Mouse (Mus musculus): ENCODE results near the gene Strip1. TPM values are rescaled to one million over a fixed set of nuclear protein-coding genes. Genes with fewer than 3 reads are reported as not detected.
"Not testable (repeated sequence)": the region's sequence is repeated elsewhere in the genome, so short reads cannot be mapped to it uniquely, and the experiment has no call there.

The Strip1 gene
- total RNA-seq (2021) = 10 to 100 TPM; 15.4 to 16.3 TPM
- long read RNA-seq, experiment 1, transcript Strip1-205 (1 exons, 1,550 nt) = minor isoform, 7 of 19 reads
- long read RNA-seq, experiment 1, transcript Strip1-201 (21 exons, 3,215 nt) = major isoform, 8 of 19 reads
- long read RNA-seq, experiment 1, partial matches to known transcripts = 3 of 19 reads
- long read RNA-seq, experiment 1, other reads (novel, unspliced or antisense) = 1 of 19 reads
- long read RNA-seq, experiment 2, transcript Strip1-201 (21 exons, 3,215 nt) = major isoform, 9 of 14 reads
- long read RNA-seq, experiment 2, partial matches to known transcripts = 3 of 14 reads
- long read RNA-seq, experiment 2, other reads (novel, unspliced or antisense) = 1 of 14 reads

GRCm38 (mm10) chr3:107631523-107631958 lies at the start of gene Strip1:
TSS of gene Strip1 (minus strand) at chr3:107631694.
- peak; percentile 93 for DNase-seq

GRCm38 (mm10) chr3:107680790-107681576 lies 49.5 kb upstream of the Strip1 start:
- DNase-seq = peak; percentile 22

- no peak for DNase-seq
These were observed 40.0 kb upstream of the Strip1 start for GRCm38 (mm10) chr3:107671509-107671908.

DNA sequence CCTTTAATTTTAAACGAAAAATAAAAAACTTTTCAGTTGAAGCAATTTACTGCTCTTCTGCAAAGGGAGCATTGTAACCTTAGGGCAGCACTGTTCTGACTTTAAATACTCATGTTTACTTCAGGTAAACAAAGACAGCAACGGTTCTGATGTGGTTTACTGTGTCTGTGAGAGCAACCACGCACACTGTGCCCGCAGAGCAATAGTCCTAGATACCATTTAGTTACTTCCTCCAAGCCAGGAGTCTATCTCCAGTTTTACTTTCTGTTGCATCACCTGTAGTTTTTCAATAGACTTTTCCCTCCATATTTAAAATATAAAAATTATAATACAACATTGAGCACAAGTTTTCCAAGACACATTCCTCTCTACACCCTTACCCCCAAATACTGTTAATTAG lies 39.0 kb upstream of the Strip1 start:
- no peak for DNase-seq

GRCm38 (mm10) chr3:107668786-107669185 lies 37.3 kb upstream of the Strip1 start:
- DNase-seq = no peak

DNA sequence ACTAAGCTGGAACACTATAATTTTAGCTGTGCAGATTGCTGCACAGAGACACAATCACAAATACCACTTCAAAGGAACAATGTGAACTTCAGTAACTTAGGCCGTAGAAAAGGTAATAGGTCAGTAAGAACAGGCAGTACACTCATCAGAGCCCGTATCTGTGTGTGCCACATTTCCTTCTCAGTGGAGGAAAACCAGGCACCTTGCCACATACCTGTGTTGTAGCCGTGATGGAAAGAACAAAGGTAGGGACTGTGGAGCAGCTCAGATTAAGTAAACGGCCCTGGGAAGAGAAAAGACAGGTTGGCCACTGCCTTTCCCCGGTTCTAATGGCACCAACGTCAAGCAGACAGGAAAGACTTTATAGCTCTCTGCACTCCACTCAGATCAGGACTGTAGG lies 35.9 kb upstream of the Strip1 start:
- no peak for DNase-seq

DNA sequence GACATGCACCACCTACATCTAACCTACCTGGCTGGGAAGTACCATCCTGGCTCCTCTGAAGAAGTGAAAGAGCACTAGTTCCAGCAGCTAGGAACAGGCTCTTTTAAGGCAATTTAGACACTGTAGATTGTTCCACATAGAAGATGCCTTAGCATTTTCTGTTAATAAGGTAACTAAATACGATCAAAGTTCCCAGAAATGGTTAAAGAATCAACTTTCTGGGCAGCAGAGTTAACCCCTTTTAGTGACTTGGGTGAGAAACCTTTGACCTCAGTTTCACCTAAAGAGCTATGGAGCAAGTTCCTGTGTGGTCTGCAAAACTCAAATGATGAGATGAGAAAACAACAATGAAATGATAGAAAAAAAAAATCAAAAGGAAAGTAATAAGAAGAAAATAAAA lies 33.1 kb upstream of the Strip1 start:
- no peak for DNase-seq

DNA sequence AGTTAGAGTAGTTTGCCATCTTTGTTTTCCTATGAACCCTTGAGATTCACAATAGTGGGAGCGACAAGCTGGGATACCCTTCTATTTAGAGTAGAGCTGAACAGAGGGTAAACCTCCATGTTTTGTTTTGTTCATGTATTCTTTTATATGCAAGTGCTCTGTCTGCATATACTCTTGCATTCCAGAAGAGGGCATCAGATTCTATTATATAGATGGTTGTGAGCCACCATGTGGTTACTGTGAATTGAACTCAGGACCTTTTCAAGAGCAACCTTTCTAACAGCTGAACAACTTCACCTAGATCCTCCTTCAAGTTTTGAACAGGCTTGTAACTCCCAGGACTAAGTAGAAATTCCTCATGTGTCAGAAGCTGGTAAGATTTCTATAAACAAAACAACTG lies 27.5 kb upstream of the Strip1 start:
- no peak for DNase-seq

GRCm38 (mm10) chr3:107656888-107657287 lies 25.4 kb upstream of the Strip1 start:
- DNase-seq = no peak

DNA sequence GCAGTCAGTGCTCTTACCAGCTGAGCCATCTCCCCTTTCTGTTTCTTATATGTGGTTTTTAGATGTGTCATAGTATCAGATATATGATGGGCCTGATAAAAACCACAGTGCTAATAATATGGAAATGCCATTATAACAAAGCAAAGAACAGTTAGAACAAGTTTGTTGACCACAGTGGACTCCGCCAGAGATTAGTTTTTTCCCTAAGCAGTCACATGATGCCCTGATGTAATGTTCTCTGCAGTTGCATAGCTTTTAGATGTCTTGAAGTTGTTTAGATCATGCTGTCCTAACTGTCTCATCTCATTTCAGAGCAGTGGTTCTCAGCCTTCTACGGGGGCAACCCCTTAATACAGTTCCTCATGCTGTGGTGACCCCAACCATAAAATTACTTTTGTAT lies 24.7 kb upstream of the Strip1 start:
- DNase-seq = no peak

- DNase-seq = no peak
These were observed 24.0 kb upstream of the Strip1 start for GRCm38 (mm10) chr3:107655491-107655890.

DNA sequence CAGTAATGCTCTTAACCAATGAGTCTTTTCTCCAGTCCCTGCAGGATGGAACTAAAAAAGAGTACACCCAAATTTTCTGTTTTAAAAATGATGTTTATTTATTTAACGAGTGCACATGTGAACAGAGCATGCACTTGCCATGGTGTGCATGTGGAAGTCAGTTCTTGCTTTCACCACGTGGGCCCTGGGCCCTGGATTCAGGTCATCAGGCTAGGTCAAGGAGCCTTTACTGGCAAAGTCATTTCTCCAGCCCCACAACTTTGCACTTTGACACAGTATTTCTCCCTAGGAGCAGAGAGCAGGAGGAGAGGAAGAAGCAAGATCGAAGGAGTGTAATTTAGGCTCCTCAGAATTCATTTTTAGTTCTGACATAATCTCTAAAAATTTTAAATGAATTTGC lies 23.4 kb upstream of the Strip1 start:
- DNase-seq = no peak

DNA sequence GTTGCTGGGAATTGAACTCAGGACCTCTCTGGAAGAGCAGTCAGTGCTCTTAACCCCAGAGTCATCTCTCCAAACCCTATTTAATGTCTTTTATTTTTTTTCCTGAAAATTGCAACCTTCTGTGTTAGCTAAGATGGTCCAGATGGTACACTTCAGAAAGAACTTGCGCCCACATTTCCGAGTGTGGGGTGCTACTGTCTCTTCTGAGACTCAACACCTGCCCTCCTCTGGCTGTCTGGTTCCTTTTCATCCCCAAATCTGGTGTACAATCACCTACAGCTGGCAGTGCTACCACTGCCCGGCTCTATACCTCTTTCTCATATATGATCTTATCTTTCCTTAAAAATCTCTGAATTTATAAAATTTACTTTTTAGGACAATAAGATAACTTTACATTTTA lies 21.5 kb upstream of the Strip1 start:
- no peak for DNase-seq

DNA sequence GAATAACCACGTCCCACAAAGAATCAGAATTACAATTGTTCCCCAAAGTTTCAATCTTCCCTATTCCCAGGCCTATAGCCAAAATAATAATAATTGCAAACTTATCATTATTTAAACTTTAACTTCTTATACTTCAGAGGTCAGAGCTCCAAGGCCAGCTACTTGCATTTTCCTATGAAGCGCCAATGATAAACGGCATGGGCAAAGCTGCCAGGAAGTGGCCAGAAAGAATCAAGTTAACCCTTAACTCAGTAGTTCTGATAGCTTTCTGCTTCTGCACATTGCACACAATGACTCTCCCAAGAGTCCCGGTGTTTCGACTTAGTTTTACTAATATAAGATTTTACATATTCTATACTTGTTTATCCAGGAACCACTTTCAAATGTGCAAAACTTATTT lies 18.8 kb upstream of the Strip1 start:
- not testable (repeated sequence) for DNase-seq

DNA sequence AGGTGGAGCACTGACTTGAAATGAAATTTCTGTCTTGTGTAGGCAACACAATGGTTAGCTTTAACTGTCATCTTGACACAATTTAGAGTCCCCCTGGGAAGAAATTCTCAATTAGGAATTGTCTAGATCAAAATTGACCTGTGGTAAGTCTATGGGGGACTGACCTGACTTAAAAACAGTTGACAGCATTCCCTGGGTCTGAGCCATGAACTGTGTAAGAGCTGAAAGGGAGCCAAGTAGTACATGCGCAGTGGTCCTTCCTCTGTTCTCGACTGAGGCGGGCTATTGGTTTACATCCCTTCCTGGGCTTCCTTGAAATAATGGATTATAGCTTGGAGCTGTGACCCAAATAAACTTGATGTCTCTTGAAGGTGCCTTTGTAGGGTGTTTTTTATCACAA lies 15.5 kb upstream of the Strip1 start:
- DNase-seq = no peak

DNA sequence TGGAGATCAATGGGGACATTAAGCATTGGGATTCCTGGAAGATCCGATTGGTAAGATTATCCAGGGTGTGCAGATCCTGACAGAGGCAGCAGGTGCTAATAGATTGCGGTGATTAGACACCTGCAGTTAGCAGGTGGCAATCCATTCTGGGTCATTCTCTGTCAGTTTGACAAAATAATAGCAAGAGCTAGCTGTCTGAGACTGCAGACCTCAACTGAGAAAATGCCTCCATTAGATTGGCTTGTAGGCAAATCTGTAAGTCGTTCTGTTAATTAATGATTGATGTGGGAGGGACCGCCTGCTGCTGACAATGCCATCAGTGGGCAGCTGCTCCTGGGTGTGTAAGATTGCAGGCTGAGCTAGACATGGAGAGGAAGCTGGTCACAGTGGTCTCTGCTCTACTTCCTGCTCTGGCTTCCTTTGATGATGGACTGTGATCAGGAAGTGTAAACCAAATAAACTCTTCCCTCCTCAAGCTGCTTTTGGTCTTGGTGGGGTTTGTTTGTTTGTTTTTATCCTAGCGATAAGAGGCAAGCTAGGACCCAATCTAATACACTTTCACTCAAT lies 6.2 kb upstream of the Strip1 start:
- DNase-seq = no peak

DNA sequence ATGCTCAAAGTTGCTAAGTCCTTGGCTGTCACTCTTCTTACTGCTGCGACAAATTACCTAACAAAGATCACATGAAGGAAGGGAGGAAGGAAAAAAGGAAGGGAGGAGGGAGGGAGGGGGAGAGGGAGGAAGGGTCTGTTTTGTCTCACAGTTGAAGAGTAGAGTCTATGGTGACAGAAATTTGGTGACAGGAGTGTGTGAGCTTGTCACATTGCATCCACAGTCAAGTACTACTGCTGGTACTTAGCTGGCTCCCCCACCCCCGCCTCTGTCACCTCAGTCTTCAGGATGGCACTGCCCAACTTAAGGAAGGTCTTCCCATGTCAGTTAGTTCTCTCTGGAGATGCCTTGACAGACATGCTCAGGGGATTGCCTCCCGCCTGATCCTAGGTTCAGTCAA lies 4.7 kb upstream of the Strip1 start:
- DNase-seq = no peak

DNA sequence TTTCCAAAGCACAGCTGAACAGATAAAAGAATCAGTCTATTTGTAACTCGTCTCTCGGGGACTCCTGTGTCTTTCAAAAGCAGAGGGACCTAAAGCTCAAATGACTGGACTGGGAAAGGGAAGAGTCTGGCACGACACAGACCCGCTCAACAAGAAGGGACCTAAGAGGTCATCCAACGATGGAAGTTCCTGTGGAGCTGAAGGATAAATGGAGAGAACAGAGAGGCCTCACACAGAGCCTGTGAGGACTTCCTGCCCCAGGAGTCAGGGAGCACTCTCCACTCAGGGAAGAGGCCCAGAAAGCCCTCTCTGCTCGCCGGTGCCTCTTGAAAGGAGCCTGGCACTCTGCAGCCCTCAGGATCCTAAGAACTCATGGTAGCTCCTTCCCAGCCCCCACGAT lies 4.3 kb upstream of the Strip1 start:
- no peak for DNase-seq

DNA sequence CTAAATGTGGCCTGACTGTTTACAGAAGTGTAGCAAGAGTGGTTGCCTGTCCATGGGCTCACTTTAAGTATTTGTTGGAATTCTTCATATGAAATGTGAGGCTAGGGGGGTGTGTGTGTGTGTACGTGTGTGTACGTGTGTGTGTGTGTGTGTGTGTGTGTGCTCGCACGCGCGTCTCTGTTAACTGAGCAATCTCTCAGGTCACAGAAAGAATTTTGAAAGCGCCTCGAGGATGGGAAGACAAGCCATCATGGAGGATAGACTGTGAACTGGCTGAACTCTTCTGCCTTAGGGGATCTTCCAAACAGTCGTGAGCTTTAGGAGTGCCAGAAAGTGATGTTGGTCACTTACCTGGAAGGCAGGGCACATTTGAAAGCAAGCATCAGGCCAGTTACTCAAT lies 2.4 kb upstream of the Strip1 start:
- no peak for DNase-seq

DNA sequence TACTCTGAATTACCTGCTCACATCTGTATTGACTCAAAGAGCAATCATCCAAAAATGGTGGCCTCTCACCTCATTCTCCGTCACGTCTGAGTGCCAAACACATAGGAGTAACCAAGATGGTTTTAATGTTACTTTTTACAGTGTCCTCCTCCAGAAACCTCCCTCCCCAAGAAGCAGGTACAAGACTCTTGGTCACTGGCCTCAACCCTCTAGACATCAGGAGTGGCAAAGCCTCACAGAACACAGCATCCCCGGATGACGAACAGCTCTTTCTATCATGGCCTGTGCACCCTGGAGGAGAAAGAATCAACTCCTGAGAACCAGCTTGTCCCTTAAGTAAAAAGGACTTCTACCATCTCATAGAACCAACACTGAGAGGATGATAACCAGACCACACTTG lies 1.3 kb upstream of the Strip1 start:
- DNase-seq = no peak

GRCm38 (mm10) chr3:107630682-107631522 lies 592 bp downstream of the Strip1 start, which contains the start of gene Gm10961:
TSS of gene Gm10961 (plus strand) at chr3:107631322.
- peak; percentile 50 for DNase-seq

DNA sequence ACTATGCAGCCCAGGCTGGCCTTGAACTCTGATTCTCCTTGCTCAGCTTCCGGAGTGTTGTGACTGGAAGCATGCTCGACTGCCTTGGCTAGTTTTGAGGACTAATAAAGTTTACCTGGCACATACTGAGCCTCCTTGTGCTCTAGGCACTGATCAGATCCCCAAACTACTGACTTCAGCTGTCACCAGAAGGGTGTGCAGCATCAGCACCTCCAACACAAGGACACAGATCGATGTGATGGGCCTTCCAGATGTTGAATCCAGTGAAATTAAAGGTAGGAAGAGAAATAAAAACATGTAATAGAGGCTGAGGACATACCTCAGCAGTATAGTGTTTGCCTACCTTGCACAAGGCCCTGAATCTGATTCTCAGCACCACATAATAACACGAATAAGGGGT lies 2.1 kb downstream of the Strip1 start:
- no peak for DNase-seq
